Mouse (Mus musculus) B cell, adult 62 days (primary cell): ENCODE data around the gene Slc9a4. TPM values are rescaled to one million over a fixed set of nuclear protein-coding genes. Genes with fewer than 3 reads are reported as not detected.

Experiments used
- total RNA-seq: library from RNA; stranded (reverse); gene quantifications from 4 replicates; pipeline ENCODE4 v1.2.4, GENCODE M21; 2023

The Slc9a4 gene
- total RNA-seq, result not detected in 4 replicates

GRCm38 (mm10) chr1:40579784-40580183 lies at the start of gene Slc9a4:
TSS of gene Slc9a4 (plus strand) at chr1:40580081.

Other genes with a start within 250 kb of the Slc9a4 start
- gene Il1rl1, start 150.5 kb upstream of the Slc9a4 start, total RNA-seq, result not detected in 4 replicates
- gene Il18r1, start 114.5 kb upstream of the Slc9a4 start, total RNA-seq, result 0.86 to 1.4 TPM (median 1.2 TPM) in 4 replicates
- 0.28 to 1.4 TPM (median 0.78 TPM) in 4 replicates for gene Il18rap, start 64.7 kb upstream of the Slc9a4 start, total RNA-seq
- not detected in 4 replicates for gene Slc9a2, start 100.5 kb downstream of the Slc9a4 start, total RNA-seq
- 0.95 to 1.5 TPM (median 1.2 TPM) in 4 replicates for gene Mfsd9, start 210.6 kb downstream of the Slc9a4 start, total RNA-seq
- not detected in 4 replicates for gene Tmem182, start 225.5 kb downstream of the Slc9a4 start, total RNA-seq